Mouse (Mus musculus) heart, postnatal 10 days (tissue): ENCODE data around the gene Spem1. TPM values are rescaled to one million over a fixed set of nuclear protein-coding genes. Genes with fewer than 3 reads are reported as not detected.
"Not testable (repeated sequence)": the region's sequence is repeated elsewhere in the genome, so short reads cannot be mapped to it uniquely, and the experiment has no call there.

Source experiments
- DNase-seq, 2 experiments: peaks; one replicate each; pipeline ENCODE4 v3.0.0; 2021
- intact Hi-C: fragments of 180-260 bp; cut with DNase I; formaldehyde crosslinking; loops from one replicate; pipeline ENCODE4 v1.15.1; 2025
- total RNA-seq, 2 experiments: library from RNA; stranded (reverse); gene quantifications; 2 replicates each; pipeline ENCODE4 v1.2.3; 2021

Gene Spem1
- not detected for total RNA-seq

- intact Hi-C loops: no loop called here
- DNase-seq: no peak
Measured at GRCm38 (mm10) chr11:69822080-69822479, at the start of gene Spem1. TSS of gene Spem1 (minus strand) at chr11:69822180.

DNA sequence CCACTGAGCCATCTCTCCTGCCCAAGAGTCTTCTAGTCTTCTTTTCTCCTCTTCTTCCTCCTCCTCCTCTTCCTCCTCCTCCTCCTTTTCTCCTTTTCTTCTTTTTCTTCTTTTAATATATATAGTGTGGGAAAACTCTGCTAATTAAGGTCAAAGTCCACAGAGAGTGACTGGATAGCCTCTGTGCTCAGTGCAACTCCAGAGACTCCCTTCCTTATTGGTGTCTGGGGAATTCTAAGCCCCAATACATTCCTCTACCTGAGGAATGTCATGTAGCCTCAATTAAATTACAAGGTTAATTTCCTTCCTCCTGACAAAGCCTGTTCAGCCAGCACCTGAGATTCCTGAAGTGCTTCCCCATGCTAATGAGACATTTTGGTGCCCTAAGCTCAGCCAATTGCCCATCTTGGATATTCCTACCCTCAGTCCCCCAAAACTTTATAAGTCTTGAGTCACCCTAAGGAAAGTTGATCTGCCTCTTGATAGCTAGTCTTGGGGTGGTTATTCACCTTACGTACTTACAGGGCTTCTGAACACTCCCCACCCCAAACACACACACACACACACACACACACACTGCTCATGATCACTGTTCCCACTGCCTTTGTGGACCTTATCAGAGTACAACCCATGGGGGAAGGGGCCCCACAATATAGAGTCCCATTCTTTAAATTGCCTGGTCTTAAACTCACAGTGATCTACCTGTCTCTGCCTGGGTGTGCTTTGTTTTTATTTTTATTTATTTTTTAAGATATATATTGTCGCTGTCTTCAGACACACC lies 48.5 kb upstream of the Spem1 start:
- intact Hi-C loops: no loop called here
- no peak for DNase-seq

- no peak for DNase-seq
- intact Hi-C loops: no loop called here
Measured at GRCm38 (mm10) chr11:69867335-69867734, 45.4 kb upstream of the Spem1 start.

GRCm38 (mm10) chr11:69865561-69865960 lies 43.6 kb upstream of the Spem1 start:
- no peak for DNase-seq
- intact Hi-C loops: no loop called here

DNA sequence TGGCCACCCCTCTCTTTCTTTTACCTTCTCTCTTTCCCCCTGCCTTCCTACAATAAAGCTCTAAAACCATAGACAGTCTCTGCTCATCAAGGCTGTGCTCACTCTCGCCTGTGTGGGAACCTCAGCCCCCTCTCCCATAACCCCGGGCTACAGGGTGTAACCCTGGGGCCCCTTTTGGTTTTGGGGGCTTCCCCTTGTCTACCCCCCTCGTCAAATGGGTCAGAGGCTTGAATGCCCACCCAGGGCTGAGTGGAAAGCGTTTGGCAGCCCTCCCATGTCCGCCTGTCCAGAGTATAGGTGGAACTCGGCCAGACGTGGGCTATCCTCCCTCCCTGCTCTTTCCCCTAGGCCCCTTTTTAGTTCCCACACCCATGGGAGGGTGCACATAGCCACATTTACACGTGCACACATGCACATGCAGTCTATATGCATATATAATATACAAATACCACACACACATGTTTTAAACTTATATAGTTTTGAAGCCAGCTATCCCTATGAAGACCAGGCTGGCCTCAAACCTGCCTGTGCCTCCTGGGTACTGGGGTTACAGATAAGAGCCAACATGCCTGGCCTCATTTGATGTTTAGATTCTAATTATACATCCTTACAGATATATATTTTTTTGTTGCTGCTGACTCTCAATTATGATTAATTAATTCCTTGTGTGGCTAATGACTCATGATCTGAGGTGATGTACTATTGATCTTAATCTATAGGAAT lies 42.3 kb upstream of the Spem1 start:
- intact Hi-C loops: no loop called here
- no peak for DNase-seq

GRCm38 (mm10) chr11:69863729-69864128 lies 41.7 kb upstream of the Spem1 start:
- DNase-seq, intact Hi-C loops: not testable (repeated sequence)

- DNase-seq: no peak
- intact Hi-C loops: no loop called here
Measured at GRCm38 (mm10) chr11:69858113-69858998, 36.4 kb upstream of the Spem1 start, which contains the start of gene Tnk1. TSS of gene Tnk1 (minus strand) at chr11:69858730.

- DNase-seq: no peak
- intact Hi-C loops: no loop called here
Measured at GRCm38 (mm10) chr11:69855347-69855746, 33.4 kb upstream of the Spem1 start.

DNA sequence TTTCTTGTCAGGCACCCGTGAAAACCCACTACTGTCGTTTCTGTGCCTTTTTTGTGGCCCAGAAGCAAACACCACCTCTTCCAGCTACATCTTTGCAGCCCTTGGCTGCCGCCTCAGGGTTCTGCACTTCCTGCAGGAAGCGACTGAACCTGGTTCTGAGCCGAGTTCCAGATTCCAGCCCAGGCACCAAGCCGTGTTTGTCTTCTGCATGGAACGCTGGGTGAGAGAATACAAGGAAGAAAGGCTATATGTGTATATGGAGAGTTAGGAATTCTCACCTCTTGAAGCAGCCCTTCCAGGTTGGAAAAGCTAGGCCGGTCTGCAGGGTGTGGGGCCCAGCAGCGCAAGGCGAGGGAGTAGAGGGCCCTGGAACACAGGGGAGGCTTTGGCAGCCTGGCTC lies 32.7 kb upstream of the Spem1 start:
- no peak for DNase-seq
- intact Hi-C loops: no loop called here

DNA sequence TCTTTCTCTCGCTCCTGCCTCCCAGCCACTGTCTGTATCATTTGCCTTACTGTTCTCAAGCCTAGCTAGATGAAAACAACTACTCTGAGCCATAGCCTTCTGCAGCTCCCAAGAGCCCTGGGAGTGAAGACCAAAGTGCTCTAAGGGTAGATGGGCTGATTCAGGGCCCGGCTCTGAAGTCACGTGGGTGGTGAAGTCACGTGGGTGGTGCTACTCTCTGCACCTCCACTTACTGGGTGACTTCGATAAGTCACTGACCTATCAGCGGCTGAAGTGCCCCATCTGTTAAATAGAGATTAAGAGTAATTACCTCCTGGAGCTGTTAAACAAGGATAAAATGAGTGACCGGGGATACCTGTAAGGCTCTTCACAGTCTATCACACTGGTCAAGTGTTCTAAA lies 32.0 kb upstream of the Spem1 start:
- intact Hi-C loops: no loop called here
- no peak for DNase-seq

DNA sequence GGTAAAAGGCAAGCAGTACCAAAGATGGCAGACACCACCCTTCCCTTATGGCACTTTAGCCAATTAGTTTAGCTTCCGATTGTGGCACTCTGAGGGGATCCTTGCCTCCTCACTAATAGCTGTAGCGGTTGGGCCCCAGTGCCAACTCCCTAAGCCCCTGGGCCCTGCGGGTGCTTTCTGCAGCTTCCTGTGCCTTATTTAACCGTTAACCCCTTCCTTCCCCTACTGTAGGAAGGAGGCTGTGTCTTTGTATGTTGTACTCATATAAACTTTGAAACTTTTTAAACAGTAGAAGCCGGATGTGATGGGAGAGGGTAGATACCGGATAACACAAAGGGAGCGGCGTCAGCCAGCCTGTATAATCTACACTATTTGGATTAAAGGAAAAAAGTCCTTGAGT lies 28.8 kb upstream of the Spem1 start:
- intact Hi-C loops: no loop called here
- no peak for DNase-seq

- DNase-seq: no peak
- intact Hi-C loops: no loop called here
Measured at GRCm38 (mm10) chr11:69849884-69850283, 27.9 kb upstream of the Spem1 start.

GRCm38 (mm10) chr11:69849128-69849527 lies 27.1 kb upstream of the Spem1 start:
- intact Hi-C loops: no loop called here
- no peak for DNase-seq

DNA sequence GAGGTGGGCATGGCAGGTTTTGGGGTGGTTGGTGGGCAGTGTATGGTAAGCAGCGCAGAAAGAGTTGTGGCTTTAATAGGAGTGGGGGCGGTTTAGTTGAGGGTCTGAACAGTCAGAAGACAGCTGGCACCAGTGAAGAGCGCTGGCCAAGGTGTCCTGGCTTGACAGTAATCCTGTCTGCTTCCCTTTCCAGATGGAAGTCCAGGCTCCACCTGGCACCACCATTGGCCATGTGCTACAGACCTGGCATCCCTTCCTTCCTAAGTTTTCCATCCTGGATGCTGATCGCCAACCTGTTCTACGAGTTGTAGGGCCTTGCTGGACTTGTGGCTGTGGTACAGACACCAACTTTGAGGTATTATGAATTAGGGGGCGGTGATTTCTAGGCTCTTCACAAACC lies 26.0 kb upstream of the Spem1 start:
- intact Hi-C loops: no loop called here

GRCm38 (mm10) chr11:69846738-69847688 lies 25.0 kb upstream of the Spem1 start:
- DNase-seq: peak; percentile 51 to 53
- intact Hi-C loops: no loop called here

More for the DNA sequence above, 26.0 kb upstream of the Spem1 start:
- DNase-seq: no peak

GRCm38 (mm10) chr11:69846198-69846680 lies 24.3 kb upstream of the Spem1 start, which contains the start of gene Plscr3:
TSS of gene Plscr3 (plus strand) at chr11:69846376.
- DNase-seq: peak; percentile 94
- intact Hi-C loops: no loop called here

DNA sequence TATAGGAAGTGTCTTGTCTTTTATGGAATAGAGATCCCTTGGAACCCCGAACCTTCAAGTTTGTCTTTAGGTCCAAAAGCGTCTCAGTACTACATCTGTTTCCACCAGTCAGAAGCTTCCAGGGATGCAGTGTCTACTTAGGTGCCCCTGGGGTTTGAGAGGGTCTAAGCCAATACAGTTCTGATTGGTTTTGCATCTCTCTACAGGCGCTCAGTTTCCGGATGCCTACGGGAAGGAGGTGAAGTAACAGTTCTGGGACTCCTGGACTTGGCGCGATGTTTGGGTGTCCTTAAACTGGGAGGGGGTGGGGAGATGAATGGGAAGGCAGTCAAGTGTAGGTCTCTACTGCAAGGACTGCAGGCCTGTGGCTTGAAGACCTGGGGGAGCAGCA lies 16.7 kb upstream of the Spem1 start:
- intact Hi-C loops: no loop called here
- DNase-seq: no peak

GRCm38 (mm10) chr11:69837952-69838713 lies 16.2 kb upstream of the Spem1 start, which contains the start of gene Tmem256:
TSS of gene Tmem256 (plus strand) at chr11:69838514.
- peak; percentile 96 to 97 for DNase-seq
- intact Hi-C loops: loop anchor here (2.0 kb wide), 1 partner anchor 35 kb away; no protein-coding TSS in a partner anchor

GRCm38 (mm10) chr11:69837604-69837951 lies 15.6 kb upstream of the Spem1 start, which contains the start of gene Nlgn2:
TSS of gene Nlgn2 (minus strand) at chr11:69837784.
- DNase-seq: no peak
- intact Hi-C loops: loop anchor here (2.0 kb wide), 1 partner anchor 35 kb away; no protein-coding TSS in a partner anchor
